Mouse (Mus musculus): ENCODE results near the gene Litaf. TPM values are rescaled to one million over a fixed set of nuclear protein-coding genes. Genes with fewer than 3 reads are reported as not detected.

Gene Litaf
- total RNA-seq, 2 experiments from 2014 or later: 12.4 to 13.2 TPM

DNA sequence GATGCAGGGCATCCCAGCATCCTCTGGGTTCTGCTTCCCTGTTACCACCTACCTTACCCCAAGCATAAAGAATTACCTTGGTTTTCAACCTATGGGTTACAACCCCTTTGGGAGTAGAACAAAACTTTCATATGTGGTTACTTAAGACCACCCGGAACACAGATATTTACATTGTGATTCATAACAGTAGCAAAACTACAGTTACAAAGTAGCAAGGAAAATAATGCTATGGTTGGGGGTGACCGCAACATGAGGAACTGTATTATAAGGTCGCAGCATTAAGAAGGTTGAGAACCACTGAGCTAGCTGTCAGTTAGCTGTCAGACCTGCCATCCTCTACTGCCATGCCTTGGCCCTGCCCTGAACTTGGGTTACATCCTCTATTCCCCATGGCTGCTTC is 2.7 kb upstream of the Litaf start:
- no peak for DNase-seq (ENCODE audit: low spot score in 2 of 2)

DNA sequence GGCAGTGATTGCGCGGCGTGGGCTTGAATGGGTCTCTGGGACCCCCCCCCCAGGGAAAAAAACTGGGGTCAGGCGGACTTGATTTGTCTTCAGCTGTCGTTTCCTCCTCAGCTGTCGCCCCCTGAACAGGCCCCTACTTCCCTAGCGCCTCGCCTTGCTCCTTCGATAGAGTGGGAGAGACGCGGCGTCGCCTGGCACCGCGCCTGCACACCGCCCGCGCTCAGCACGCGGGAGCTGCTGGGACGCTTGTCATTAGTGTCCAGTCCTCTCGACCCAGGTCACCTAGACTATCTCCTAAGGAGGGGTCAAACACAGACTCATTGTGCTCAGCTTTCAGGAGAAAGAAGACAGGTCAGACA is 855 bp upstream of the Litaf start:
- peak in 1 of 2 experiments; percentile 73 for DNase-seq (ENCODE audit: low spot score in 2 of 2)

DNA sequence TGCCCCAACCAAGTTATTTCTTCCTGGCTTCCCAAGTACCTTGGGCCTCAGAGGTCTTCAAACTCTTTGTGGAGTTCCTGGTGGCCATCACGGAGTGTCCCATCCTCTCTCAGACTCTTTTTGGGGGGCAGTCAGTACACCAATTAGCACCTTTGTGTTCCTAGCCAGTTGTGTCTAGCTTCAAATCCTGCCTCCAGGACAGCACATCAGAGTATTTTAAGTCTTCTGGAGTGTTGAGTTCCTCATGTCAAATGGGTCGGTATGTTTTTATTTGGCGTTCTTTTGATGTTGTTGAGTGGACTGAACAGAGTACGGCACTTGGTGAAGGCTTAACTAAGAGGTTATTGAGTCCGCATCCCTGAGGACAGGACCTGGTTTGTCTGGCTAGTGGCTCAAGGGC is 526 bp downstream of the Litaf start:
- no peak for DNase-seq (ENCODE audit: low spot score in 2 of 2)

DNA sequence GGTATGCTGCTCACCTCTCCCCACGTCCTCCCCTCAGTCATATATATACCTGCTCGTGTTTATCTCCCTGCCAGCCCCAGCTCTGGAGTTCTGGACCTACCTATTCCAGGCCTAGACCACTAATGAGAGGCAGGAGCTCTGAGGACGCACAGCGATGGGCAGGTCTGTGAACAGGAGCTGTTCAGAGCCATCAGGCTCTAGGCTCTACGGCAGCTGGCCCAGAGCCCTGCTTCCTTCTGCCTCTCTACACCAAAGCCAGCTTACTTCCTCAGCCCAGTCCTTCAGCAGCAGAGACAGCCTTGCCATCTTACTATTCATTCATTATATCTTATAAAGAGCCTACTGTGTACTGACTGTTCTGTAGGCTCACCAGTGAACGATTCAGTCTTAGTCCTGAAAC is 1.2 kb downstream of the Litaf start:
- no peak for DNase-seq (ENCODE audit: low spot score in 2 of 2)

DNA sequence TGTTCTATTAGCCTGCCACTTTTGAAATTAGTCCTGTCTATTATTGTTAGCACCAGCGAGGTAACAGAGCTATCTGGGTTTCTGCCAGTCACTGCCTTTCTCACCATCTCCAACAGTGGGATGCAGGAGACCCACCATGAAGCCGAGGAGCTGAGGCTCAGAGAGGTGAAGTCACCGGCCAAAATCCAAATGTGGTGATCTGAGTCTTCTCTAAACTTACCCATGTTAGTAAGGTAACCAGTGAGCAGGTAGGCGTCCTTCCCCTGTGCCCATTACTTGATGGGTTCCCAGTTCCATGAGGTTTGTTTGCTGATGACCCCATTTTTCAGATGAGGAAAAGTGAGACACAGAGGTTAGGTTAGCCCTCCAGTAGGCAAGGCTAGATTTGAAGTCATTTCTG is 1.6 kb downstream of the Litaf start:
- DNase-seq (ENCODE audit: low spot score in 2 of 2): no peak

DNA sequence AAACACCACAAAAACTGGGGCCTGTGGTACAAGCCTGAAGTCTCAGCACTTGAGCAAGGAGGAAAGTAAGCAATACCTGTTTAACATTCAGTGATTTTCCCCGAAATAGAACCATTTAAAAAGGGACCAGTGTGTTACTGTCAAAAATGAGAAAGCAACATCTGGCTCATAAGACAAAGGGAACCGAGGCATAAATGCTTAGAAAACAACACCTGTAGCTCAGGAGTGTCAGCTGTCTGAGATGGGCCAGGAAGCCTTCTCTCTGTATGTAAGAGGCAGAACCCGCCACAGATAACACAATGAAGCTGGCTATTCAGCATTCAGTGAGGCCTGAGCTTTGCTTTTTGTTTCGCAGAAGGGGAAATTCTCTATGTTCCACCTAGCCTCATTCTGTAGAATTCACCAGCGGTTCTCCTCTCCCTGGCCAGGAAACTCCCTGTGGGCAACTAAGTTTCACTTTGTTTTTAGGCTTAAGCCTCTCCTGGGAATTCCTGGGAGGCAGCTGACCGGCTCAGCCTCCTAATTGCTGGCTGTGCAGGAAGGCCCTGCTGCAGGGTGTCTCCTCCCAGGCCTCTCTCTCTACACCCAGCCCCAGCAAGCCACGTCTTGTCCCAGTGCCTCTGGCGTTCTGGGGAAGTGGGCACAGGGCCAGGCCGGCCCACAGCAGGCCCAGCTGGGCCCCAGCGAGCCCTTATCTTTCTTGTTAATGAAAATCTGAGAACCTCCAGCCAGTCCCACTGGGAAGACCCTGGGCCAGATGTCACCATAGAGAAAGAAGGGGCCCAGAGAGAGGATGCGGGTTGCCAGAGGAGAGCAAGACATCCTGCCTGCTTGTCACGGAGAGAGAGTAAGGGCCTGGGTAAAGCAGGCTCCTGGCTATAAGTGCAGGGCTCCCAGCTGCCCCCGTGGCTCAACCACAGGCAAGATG is 2.9 kb downstream of the Litaf start:
- DNase-seq (ENCODE audit: low spot score in 2 of 2): peak; percentile 59 to 73

DNA sequence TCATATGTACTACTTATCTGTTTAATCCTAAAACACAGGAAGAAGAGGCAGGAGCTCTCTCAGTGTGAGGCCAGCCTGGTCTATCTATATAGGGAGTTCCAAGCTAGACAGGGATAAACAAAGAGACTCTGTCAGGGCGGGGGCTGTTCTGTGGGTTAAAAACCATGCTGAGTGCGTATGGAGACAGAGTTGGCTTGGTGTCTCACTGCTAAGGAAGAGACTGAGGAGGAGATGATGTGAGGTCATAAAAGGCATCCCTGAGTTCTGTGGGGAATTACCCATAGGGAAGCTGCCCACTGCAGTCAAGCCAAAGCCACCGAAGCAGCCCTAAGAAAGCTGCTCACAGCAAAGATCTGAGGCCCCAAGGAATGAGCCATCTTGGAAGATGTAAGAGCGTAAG is 5.3 kb downstream of the Litaf start, which contains the start of gene Snn:
TSS of gene Snn (plus strand) at position 301 of the 400 bp plus-strand sequence.
- DNase-seq (ENCODE audit: low spot score in 2 of 2): no peak

DNA sequence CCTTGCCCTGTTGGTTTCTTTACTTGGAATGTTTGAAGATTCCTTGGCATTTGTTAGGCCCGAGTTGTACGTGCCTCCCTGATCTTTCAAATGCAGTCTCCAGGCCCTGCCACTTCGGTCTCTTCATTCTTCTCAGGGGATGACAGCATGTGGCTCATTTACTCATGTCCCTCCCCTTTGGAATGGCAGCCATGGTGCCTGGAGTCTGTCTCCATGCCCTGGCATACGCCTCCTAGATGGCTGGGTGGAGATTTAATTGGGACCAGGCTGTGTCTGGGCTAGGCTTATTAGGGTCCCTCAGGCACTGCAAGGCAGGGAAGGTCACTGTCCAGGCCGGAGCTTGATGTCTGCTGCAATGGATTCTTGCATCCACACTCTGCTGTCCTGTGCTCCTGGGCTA is 10.0 kb downstream of the Litaf start:
- no peak for DNase-seq (ENCODE audit: low spot score in 2 of 2)

DNA sequence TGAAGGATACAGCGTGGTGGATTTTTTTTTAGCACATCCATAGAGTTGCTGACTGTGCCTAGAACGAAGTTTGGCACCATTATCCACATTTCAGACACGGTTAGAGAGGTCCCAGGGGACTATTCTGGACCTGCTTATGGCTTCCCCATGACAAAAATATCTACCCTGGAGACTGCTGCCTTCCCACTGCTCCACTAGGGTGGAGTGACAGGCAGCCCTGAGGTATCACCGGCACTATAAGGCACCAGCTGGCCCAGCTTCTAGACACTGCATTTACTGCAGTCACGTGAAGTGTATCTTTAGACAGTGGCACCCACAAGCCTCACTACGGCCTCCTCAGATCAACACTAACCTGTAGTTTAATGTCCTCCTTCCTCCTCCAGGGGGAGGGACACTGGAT is 11.1 kb downstream of the Litaf start:
- no peak for DNase-seq (ENCODE audit: low spot score in 2 of 2)

DNA sequence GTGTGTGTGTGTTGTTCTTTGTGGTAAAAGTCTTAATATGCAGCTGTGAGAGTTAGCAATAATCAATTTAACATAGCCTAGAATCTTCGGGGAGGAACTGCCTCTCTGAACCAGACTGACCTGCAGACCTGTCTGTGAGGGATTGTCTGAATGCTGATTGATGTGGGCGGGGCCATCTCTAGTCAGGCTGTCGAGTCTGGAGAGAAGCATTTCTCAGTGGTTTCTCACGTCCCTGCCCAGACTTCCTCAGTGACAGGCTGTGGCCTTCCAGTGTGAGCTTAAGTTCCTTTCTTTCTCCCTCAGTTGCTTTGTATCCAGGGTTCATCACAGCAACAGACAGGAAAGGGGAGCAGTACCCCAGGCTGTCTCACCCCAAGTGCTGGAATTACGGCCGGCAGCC is 11.5 kb downstream of the Litaf start:
- no peak for DNase-seq (ENCODE audit: low spot score in 2 of 2)

DNA sequence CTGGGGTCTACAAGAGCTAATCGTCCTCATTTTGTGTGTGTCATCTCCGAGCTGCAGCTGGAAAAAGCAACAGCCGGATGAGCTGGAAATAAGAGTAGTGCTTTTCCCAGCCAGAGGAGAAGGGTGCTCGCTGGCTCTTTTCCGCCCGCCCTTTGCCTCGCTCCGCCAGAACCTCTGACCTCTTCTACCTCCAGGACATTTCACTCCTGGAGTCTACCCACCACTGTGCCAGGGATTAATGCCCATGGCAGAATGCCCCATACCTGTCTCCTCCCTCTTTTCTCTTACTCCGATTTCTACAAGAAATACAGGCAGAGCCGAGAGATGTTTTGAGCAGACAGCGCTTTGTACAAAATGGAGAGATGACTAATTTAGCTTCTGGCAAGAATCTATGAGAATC is 14.8 kb downstream of the Litaf start:
- DNase-seq (ENCODE audit: low spot score in 2 of 2): no peak

DNA sequence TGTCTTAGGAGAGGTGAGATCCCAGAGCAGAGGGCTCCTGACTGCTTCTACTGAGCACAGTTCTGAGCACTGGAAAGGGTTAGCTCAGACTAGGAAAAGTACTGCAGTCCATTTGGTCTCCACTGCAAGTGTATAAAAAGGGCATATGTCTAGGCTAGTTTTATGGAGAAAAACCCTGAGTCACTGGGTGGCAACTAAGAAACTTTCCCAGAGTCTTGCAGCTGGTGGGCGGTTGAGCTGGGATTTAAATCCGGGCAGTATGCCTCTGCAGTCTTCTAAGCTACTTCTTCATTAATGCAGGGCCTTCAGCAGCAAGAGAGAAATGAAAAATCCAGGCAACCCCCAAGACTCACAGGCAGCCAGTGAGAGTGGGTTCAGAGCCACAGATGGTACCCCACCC is 15.7 kb downstream of the Litaf start:
- no peak for DNase-seq (ENCODE audit: low spot score in 2 of 2)

DNA sequence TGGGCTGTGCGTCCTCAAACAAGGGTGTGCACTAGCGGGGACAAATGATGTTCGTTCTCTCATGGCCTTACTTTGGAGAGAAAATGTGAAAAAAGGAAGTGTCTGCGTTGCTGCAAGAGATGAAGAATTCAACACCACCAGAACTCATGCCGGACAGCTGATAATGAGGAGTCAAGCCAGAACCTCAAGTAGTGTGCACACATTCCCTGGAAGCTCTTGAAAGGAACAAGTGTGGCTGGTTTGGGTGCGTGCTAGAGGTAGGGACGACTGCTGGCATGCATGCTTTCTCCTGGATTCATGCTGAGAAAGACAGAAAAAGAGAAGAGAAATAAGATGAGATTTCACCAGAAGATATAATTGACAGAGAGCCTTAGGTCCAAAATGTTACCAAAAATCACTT is 18.8 kb downstream of the Litaf start:
- no peak for DNase-seq (ENCODE audit: low spot score in 2 of 2)

DNA sequence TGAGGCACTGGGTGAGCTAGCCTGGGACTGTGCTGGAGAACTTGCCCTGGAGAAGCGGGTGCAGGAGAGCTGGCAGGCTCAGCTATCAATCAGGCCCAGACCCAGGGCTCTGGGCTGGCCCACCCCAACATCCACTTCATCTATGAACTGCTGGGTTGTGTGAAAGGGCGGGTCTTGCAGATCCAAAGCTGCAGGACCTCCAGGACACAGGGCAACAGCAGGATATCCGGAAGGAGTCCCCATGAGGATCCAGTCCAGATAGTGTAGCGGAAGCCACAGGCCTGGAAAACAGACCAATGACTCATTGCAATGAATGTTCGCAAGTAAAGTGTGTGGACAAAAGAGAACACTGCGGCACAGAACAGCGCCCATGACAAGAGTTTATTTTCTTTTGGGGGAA is 19.5 kb downstream of the Litaf start:
- DNase-seq (ENCODE audit: low spot score in 2 of 2): no peak

DNA sequence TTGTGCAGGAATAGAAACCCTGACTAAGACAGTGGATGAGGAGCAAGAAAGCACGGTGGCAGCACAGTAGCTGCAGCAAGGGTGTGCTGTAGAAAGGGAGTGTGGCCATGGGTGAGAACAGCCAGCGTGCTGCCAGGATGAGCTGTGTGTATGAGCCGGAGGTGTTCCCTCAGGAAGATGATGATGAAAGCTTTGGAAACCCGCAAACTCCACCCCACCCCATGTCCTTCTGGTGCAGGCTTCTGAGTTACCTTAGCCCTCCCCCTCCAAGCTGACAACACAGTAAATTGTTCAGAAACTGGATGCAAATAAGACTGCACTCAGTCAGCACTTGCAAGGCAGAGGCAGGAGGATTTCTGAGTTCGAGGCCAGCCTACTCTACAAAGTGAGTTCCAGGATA is 22.7 kb downstream of the Litaf start:
- DNase-seq (ENCODE audit: low spot score in 2 of 2): no peak

DNA sequence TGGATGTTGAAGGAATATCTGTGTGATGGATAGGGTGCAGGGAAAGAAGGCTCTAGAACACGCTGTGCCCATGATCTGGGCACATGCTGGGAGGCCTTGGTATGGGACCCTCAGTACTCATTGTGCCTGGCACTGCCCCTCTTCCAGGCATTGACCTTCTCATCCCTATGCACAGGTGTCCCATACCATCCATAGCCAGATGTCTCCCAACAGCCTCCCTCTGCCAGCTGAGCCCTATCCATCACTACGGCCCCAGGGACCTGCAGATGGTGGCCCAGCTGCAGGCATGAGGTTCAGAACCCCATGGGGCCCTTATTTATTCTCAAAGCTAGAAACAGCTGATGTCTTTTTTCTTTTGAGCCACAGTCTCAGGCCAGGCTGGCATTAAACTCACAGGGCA is 25.4 kb downstream of the Litaf start:
- no peak for DNase-seq (ENCODE audit: low spot score in 2 of 2)

DNA sequence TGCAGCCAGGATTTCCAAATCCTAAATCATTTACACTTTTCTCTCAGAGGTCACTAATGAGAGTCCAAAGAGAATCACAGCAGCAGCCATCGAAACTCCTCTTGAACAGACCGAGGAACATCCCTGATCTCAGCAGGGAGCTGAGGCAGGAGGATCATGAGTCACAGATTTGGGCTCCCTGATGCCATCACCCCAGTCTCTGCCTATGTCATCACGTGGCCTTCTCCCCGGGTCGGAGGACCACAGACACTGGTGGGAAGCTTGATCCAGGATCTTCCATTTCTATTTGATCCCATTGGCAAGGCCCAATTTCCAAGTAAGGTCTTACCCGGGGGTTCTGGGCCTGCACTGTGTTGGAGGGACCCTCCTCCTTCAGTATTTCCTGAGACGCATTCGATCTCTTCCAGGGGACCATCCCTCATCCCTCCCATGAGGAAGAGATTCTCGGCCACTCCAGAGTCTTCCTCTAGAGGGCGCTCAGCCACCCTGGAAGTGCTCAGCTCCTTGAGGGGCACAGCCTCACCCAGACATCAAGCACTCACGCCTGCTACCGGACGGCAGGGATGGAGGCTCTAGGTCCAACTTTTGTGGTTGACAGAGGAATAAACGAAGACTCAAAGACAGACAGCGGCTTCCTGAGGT is 30.0 kb downstream of the Litaf start:
- DNase-seq (ENCODE audit: low spot score in 2 of 2): peak; percentile 76 to 84

DNA sequence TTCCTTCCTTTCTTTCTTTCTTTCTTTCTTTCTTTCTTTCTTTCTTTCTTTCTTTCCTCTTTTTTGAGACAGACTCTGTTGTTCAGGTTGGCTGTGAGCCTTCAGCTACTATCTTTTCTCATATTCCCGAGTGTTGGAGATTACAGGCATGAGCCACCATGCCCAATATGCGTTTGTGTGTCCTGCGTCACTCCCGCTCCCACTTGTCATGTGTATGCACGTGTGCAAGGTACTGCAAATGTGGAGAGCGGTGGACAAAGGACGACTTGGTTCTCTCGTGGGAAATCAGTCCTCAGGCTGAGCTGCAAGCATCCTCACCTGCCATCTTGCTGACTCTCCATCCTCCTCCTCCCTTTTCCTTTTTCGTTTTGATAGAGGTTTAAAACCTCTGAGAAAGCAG is 30.7 kb downstream of the Litaf start:
- no peak for DNase-seq (ENCODE audit: low spot score in 2 of 2)

DNA sequence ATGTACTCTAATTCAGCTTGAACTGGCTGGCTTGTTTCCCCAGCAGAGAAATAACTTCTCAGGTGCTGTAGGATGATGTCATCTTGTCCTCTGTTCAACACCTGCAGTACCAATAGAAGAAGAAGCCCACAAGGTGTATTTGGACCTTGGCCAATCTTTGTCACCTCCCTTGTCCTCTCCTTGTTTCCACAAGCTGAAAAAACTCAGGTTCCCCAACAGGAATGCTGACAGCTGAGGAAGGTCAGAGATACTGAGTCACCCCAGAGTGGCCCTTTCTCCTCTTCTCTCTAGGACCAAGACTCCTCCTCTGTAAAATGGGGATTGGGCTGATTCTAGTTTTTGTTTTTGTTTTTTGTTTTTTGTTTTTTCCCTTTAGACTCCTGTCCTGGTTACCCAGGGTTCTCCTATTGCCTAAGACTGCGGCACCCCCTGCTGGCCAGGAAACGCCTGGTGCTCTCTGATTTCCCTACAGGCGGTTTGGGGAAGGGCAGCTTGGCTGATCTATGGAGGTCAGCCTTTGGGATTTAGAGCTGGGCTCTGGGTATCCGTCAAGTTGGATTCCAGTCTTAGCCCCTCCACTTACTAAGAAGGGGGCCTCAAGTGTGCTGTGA is 31.7 kb downstream of the Litaf start:
- DNase-seq (ENCODE audit: low spot score in 2 of 2): peak; percentile 88 to 91

DNA sequence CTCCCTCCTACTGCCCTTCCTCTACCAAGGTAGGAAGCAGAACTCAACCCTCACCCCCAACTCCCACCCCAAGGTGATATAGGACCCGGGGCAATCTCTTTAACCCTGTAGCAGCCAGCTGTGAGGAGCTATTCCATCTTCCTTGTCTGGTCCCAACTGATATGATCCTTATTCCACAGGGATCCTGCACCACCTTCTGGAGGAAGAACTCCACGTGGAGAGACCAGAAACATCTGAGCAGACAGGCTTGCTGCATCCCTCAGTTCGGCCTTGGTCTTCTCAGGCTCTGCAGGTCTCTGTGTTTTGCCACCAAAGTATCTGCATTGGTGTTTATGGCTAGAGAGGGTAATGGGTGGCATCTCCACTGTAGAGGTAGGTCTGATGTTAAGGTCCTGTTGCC is 34.6 kb downstream of the Litaf start:
- DNase-seq (ENCODE audit: low spot score in 2 of 2): no peak

DNA sequence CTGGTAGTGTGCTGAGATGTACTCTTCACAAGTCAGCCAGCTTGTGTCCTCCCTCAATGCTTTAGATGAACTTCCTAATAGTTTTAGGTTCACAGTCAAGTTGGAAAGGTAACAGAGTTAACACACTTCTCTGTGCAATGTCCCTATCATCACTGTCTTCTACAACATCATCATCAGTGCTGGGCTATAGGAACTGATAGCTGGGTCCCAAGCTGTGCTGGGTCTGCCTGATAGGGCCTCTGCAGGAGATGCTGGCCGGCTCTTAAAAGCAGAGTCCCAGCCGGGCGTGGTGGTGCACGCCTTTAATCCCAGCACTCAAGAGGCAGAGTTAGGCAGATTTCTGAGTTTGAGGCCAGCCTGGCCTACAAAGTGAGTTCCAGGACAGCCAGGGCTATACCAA is 35.1 kb downstream of the Litaf start:
- DNase-seq (ENCODE audit: low spot score in 2 of 2): no peak

DNA sequence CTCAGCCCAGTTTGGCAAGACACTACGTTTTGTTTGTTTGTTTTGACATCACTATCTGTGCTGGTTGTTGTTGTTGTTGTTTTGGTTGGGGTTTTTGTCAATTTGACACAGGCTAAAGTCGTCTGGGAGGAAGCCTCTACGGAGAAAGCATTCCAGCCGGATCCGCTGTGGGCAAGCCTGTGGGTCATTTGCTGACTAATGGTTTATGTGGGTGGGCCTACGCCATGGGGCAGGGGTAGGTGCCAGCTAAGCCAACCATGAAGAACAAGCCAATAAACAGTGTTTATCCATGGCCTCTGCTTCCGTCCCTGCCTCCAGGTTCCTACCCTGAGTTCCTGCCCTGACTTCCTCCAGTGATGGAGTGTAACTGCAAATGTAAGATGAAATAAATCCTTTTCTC is 37.8 kb downstream of the Litaf start:
- no peak for DNase-seq (ENCODE audit: low spot score in 2 of 2)

Measured in layer of hippocampus, postnatal 10 days (tissue).